Mouse (Mus musculus): ENCODE results near the gene Dnah14.
"Not testable (repeated sequence)": the region's sequence is repeated elsewhere in the genome, so short reads cannot be mapped to it uniquely, and the experiment has no call there.

The Dnah14 gene

DNA sequence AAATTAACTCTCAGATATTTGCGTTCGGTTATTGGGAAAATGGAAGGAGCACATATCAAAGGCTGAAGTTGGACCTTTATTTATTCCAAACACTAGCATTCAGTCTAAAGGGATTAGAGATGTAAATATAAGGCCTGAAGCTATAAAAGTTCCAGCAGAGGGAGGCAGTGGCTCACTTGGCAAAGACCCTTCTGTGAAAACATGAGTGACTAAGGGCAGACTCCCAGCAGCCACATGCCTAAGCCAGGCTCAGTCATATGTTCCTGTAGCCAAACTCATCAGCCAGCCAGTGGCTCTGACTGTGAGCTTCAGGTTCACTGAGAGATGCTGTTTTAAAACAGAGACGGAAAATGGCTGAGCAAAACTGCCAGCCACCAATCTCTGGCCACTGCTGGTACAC, 195.5 kb downstream of the Dnah14 start:
- no peak for ATAC-seq (ENCODE audit: insufficient number of reproducible peaks, low FRiP score, low TSS enrichment)

DNA sequence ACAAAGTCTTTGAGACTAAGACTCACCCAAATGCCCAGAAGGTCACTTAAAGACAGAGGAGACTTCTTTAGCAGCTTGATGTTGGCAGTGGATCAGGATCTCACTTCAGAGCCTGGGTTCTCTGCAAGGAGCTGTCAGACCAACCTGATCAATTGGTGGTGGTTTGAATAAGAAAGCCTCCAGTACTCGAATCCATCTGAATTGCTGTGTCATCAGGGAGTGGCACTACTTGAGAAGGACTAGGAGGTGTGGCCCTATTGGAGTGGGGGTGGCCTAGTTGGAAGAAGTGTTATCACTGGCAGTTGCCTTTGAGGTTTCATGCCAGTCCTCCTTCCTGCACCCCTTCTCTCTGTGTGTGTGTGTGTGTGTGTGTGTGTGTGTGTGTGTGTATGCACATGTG, 200.2 kb downstream of the Dnah14 start:
- no peak for ATAC-seq (ENCODE audit: insufficient number of reproducible peaks, low FRiP score, low TSS enrichment)

DNA sequence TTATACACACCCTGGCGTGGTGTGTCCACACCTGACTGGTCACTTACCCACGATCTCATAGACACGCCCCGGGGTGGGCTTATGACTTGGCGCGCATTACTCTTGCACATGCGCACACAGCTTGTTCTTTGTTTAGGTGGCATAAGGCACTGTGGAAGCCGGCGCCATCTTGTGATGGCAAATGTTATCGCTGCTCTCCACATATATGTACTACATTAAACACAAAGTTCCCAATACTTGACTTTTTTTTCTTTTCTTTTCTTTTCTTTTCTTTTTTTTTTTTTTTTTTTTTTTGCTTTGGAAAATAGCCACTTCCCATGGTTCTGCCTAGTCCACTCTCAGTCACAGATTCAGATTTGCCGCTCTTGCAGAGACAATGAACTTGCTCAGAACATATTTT, 206.2 kb downstream of the Dnah14 start:
- ATAC-seq (ENCODE audit: insufficient number of reproducible peaks, low FRiP score, low TSS enrichment) = not testable (repeated sequence)

DNA sequence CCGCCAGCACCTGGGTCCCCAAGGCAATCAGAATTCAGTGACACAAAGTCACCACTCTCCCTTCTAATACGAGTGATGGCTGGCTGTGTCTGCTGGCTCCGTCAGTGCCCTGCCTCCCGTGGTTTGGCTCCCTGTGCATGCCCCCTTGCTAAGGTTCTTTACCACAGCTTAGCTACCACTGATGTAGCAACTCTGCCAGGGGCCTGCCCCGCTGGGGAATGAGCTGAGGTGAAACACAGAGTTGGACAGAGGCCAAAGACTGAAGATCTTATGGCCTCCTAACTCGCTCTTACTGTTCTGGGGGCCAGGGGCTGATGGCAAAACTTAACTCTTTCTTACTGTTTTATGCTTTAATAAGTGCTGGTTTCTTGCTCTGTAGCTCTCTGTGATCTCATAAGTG, 213.6 kb downstream of the Dnah14 start:
- ATAC-seq (ENCODE audit: insufficient number of reproducible peaks, low FRiP score, low TSS enrichment) = no peak

- ATAC-seq (ENCODE audit: insufficient number of reproducible peaks, low FRiP score, low TSS enrichment) = no peak
These were observed 217.2 kb downstream of the Dnah14 start for GRCm38 (mm10) chr1:181793541-181793940.

DNA sequence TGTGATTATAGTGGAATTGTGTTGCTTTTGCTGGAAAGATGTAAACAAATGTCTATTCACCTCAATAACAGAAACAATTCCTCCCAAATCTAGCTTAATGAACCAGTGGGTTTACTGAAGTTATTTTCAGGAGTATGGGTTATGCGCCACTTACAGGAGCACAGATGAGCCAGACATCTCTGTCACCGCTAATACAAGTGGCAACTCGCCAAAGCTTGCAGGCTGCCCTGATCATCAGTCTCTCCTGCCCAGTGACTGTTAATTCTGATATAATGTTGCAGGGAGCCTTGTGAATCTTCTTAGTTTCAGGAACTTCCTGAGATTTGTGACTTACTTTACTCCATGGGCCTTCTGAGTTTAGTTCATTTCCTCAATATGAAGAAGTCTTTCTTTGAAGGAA, 223.6 kb downstream of the Dnah14 start:
- no peak for ATAC-seq (ENCODE audit: insufficient number of reproducible peaks, low FRiP score, low TSS enrichment)

DNA sequence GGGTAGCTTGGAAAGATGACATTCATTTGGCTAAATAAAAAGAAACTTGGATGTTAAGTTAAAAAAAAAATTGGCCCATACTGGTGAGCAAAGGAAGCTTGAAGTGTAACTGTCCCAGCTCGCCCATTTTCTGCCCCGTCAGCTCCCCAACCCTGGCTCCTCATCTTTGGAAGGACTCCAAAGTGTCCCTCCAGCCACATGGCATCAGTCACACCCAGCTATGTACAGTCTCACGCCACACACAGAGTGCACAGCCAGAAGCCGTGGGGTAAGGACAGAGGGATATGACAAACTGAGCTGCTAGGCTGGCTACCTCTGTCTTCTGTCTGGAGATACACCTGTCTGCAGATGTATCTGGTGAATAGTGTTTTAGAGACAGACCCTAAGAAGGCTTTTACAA, 224.3 kb downstream of the Dnah14 start:
- no peak for ATAC-seq (ENCODE audit: insufficient number of reproducible peaks, low FRiP score, low TSS enrichment)

DNA sequence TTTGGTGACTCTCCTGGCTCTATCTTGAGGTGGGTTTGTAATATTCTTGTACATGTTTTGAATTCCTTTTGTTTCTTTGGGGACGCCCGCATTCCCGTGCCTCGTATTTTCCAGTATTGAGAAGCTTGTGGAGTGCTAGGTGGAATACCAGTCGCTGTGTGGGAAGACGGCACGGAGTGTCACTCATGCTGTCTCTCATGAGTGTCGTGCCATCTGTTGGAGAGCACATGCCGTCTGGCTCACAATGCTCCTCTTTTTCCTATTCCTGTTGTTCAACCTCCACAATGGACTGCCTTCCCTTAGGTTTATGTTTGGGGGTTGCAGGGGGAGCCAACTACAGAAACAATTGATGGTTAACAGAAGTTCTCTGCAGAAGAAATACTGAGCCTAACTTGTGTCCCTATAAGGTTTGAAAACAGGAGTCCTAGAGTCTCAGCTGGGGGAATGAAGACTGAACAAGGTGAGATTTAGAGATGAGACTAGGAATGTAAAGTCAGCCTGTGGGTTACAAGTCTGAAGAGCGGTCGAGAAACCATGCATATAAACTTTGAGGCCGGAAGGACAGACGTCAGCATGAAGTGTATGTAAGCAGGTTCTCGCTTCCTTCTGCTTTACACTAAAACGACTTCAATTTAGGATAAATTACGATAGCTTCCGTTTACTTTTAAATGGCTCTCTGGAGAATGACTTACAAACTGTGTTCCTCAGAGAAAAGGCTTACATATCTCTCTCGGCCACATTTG, 235.3 kb downstream of the Dnah14 start:
- ATAC-seq (ENCODE audit: insufficient number of reproducible peaks, low FRiP score, low TSS enrichment) = no peak

DNA sequence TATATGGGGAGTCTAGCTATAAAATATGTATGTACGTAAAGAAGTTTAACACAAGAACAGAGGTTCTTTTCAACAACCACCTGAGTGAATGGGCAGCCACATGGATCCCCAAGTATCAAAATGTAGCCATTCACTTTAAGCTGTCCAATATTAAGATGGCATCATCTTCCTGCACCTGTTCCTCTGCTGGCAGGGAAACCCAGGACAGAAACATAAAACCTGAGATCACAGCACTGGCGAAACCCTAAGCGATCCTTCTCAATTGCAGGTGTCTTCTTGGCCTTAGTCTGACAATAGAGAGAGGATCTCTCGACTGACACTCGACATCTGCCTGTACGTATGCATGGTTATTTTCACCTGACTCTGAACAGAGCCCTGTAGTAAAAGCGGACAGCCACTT, 250.4 kb downstream of the Dnah14 start:
- ATAC-seq (ENCODE audit: insufficient number of reproducible peaks, low FRiP score, low TSS enrichment) = no peak

DNA sequence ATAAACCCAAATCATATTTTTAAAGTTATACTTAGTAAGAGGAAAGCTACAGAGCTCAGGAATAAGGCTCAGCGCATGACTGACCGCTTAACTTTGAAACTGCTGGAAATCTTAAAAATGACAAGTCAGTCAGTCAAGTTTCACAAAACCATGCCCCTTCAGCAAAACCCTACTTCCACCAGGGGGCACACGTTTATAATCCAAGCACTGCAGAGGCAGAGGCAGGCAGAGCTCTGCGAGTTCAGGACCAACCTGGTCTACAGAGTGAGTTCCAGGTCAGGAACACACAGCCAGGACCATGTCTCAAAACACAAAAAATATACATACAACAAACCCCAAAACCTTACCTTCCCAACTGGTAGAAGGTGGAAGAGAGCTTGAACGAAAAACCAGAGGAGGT, 252.0 kb downstream of the Dnah14 start:
- no peak for ATAC-seq (ENCODE audit: insufficient number of reproducible peaks, low FRiP score, low TSS enrichment)

- ATAC-seq (ENCODE audit: insufficient number of reproducible peaks, low FRiP score, low TSS enrichment) = peak; percentile 81
These were observed 256.4 kb downstream of the Dnah14 start for GRCm38 (mm10) chr1:181832720-181833119.

DNA sequence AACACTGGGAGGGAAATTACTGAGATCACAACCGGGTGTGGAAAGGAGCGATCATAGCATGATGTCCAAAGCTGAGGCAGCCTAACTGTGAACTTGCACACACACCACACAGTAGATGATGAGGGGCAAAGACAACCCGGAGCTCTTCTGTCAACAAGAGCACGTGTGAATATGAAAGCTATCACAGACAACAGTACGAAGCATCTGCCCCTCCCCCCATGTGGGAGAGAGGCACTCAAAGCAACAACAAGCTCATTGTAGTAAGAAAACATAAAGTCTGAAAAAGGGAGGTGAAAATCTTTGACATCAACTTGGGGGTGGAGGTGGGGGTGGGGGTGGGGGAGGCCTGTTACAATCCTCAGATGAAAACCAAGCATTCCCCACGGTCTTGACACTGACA, 256.8 kb downstream of the Dnah14 start:
- ATAC-seq (ENCODE audit: insufficient number of reproducible peaks, low FRiP score, low TSS enrichment) = peak; percentile 23; the same call in 1 of the 2 replicates

GRCm38 (mm10) chr1:181838111-181838510, 261.8 kb downstream of the Dnah14 start:
- ATAC-seq (ENCODE audit: insufficient number of reproducible peaks, low FRiP score, low TSS enrichment) = no peak

GRCm38 (mm10) chr1:181839746-181840366, 263.5 kb downstream of the Dnah14 start:
- ATAC-seq (ENCODE audit: insufficient number of reproducible peaks, low FRiP score, low TSS enrichment) = no peak

DNA sequence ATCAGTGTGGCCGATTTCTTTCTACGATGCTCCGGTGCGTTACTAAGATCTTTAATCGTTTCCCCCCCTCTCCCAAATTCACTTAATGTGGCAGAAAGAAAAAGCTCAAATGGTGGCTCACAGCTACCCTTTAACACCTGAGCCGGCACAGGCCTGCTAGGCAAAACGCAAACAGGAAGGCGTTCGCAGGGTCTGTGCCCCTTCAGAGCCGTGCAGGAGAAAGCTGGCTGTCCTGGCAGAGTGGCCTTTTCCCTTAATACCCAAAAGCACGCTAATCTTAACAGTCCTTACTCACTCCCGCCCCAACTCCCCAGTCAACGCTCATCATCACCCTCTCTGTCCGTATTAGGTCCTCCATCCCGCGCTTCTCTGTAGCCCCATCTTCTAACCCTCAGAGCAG, 265.0 kb downstream of the Dnah14 start:
- no peak; the same call in 1 of the 2 replicates for ATAC-seq (ENCODE audit: insufficient number of reproducible peaks, low FRiP score, low TSS enrichment)

- ATAC-seq (ENCODE audit: insufficient number of reproducible peaks, low FRiP score, low TSS enrichment) = peak; percentile 94
These were observed 265.7 kb downstream of the Dnah14 start for GRCm38 (mm10) chr1:181841864-181842672.

- ATAC-seq (ENCODE audit: insufficient number of reproducible peaks, low FRiP score, low TSS enrichment) = peak; percentile 16; the same call in 1 of the 2 replicates
These were observed 266.4 kb downstream of the Dnah14 start, which contains the start of gene Lbr for GRCm38 (mm10) chr1:181842781-181843180. Gene Lbr (minus strand): TSS chr1:181843046.

GRCm38 (mm10) chr1:181844874-181845547, 268.7 kb downstream of the Dnah14 start:
- no peak for ATAC-seq (ENCODE audit: insufficient number of reproducible peaks, low FRiP score, low TSS enrichment)

DNA sequence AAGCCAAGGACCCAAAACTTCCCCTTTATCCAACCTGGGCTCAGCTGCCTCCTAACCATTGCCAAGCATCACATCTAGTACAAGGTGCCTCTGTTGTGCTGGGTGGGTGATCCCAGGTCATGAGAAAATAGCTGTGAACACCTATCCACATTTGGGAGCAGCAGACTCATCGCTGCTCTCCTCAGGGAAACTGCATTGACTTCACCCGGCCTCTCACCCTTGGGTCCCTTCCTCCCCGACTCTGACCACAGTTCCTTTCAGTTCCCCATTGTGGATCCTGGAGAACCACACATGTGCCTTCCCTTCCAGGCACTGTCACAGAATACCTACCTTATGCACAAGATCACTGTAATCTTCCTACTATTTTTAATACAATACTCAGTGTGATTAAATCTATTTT, 269.4 kb downstream of the Dnah14 start:
- ATAC-seq (ENCODE audit: insufficient number of reproducible peaks, low FRiP score, low TSS enrichment) = no peak

DNA sequence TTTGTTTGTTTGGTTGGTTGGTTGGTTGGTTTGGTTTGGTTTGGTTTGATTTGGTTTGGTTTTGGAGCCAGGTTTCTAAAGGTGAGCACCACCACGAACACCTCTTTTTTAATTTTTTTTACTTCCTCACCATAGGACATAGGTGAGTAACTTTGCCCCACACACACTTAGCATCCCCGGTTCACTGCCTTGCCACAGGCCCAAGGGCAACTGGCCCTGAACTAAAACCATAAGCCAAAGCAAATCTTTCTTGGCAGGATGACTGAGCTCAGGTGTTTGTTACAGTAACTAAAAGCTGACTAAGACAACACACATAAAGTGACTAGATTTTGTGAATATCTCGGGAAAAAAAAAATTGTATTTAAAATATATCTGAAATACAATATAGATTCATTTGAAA, 271.0 kb downstream of the Dnah14 start:
- ATAC-seq (ENCODE audit: insufficient number of reproducible peaks, low FRiP score, low TSS enrichment) = no peak

DNA sequence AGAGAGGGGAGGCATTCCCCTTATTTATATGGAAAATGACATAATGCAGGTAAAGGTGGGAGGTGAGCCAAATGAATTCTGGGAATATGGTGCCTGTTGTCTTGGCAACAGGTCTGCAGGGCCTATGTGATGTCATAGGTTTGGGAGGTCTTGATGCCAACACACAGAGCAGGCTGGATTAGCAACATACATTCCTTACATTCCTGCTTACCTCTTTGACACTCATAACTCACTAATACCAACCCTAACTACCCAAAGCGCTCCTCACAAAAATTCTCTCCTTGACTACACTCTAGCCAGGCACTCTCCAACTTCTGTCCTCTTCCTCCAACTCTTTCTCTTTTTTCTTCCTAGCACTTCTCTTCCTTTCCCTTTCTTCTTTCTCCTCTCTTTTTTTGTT, 271.9 kb downstream of the Dnah14 start:
- ATAC-seq (ENCODE audit: insufficient number of reproducible peaks, low FRiP score, low TSS enrichment) = no peak

Data from cerebellum, adult (tissue).